Mouse (Mus musculus) midbrain, embryonic 16.5 days (tissue): ENCODE results near the gene Map3k5. TPM values are rescaled to one million over a fixed set of nuclear protein-coding genes. Genes with fewer than 3 reads are reported as not detected.

ENCODE experiments used
- ATAC-seq: fragments of 200-750 bp; cut with Nextera tagmentation; 2 replicates; pipeline ENCODE4 v1.8.0; 2017; ENCODE audit warnings: moderate TSS enrichment
- H3K27ac ChIP-seq: fragments of 300-500 bp; sonication (generic); 2 replicates; pipeline ENCODE4 v1.5.1; 2014; ENCODE audit warnings: mild to moderate bottlenecking, low read length, mixed read lengths
- H3K27me3 ChIP-seq: fragments of 300-500 bp; sonication (generic); 2 replicates; pipeline ENCODE4 v1.6.1; 2014; ENCODE audit warnings: low read depth, low read length, mixed read lengths; ENCODE audit not compliant: control insufficient read depth, insufficient read depth
- H3K36me3 ChIP-seq: fragments of 300-500 bp; sonication (generic); 2 replicates; pipeline ENCODE4 v1.6.1; 2014; ENCODE audit warnings: mild to moderate bottlenecking, low read length, moderate library complexity, mixed read lengths; ENCODE audit not compliant: control insufficient read depth, insufficient read depth
- H3K4me1 ChIP-seq: fragments of 300-500 bp; sonication (generic); 2 replicates; pipeline ENCODE4 v1.6.1; 2014; ENCODE audit warnings: mild to moderate bottlenecking, low read length, mixed read lengths; ENCODE audit not compliant: control insufficient read depth, insufficient read depth
- H3K4me2 ChIP-seq: fragments of 300-500 bp; sonication (generic); 2 replicates; pipeline ENCODE4 v1.6.1; 2014; ENCODE audit warnings: mild to moderate bottlenecking, low read length, mixed read lengths
- H3K4me3 ChIP-seq: fragments of 300-500 bp; sonication (generic); 2 replicates; pipeline ENCODE4 v1.5.1; 2014; ENCODE audit warnings: low read depth, mild to moderate bottlenecking, low read length, moderate library complexity, mixed read lengths
- H3K9ac ChIP-seq: fragments of 300-500 bp; sonication (generic); 2 replicates; pipeline ENCODE4 v1.6.1; 2014; ENCODE audit warnings: low read depth, low read length, mixed read lengths
- H3K9me3 ChIP-seq: fragments of 300-500 bp; sonication (generic); replicated peaks from 2 replicates; pipeline ENCODE4 v1.6.1; 2014; ENCODE audit warnings: mild to moderate bottlenecking, low read length, mixed read lengths; ENCODE audit not compliant: control insufficient read depth, poor library complexity, severe bottlenecking
- WGBS: fragments of 180-500 bp; shearing (Covaris S2); extraction: QIAGEN DNeasy Blood & Tissue Kit; methylation state at CpG from one replicate; pipeline ENCODE4 v1.1.7; 2014; 5-methylcytosine and 5-hydroxymethylcytosine counted together
- polyA plus RNA-seq: library from polyadenylated mRNA; unstranded; fragments of >200 nt; fragmentation: Nextera tagmentation; extraction: Ambion mirVana; gene quantifications from 2 replicates; pipeline ENCODE4 v1.2.1, GENCODE M21; 2015

The Map3k5 gene
- polyA plus RNA-seq, 1 experiment from 2014 or later, result 1.2 TPM

DNA sequence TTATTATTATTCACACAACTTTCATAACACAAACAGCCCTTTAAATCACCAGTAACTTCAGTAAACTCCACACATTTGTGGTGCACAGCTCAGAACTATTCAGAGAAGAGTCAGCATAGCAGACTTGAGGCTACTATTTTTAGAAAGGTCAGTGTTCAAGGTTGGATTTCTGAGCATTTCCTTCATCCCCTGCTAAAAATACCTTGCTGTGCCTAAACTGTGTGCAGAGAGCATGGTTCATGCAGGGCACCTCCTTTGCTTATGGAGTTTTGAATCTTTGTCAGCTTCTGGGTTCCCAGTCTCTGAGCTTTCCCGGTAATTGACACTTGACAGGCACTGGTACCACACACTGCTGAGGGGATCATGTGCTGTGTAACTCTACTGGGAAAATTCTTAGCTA lies 6.1 kb upstream of the Map3k5 start:
- peaks cover 2% of the 10 kb centered on the region; the same call in 1 of the 2 replicates for H3K27me3 ChIP-seq
- no peak overlapping the region for H3K4me3 ChIP-seq
- no peak overlapping the region for H3K4me2 ChIP-seq
- no peaks in the 10 kb centered on the region for H3K9me3 ChIP-seq
- H3K4me1 ChIP-seq, result peaks cover 4% of the 10 kb centered on the region
- WGBS, result 83% methylated on average over 1 of the region's 1 CpGs
- no peak for ATAC-seq
- H3K9ac ChIP-seq, result no peak overlapping the region
- H3K36me3 ChIP-seq, result no peaks in the 10 kb centered on the region
- H3K27ac ChIP-seq, result no peak overlapping the region

DNA sequence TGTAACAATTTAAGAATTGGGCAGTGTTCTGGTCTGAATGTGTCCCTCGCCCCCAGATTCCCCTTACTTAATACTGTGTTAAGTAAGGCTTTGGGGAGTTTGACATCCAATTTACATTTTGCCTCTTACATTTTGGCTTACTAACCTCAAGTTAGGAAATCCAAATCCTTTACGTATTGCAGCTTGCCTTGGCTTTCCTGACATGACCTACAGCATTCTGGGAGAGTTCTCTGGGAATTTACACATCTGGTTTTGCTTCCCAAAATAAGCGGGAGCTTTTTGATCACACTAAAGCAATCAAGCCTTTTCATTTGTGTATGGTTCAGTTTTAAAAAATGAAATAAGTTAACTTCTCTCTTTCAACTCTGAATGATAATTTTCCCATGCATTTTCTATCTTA lies 1.3 kb upstream of the Map3k5 start:
- peaks cover 7% of the 10 kb centered on the region; the same call in 1 of the 2 replicates for H3K27me3 ChIP-seq
- no peaks in the 10 kb centered on the region for H3K9me3 ChIP-seq
- peak overlapping the region; percentile 88 for H3K4me2 ChIP-seq
- H3K4me1 ChIP-seq, result peaks cover 7% of the 10 kb centered on the region
- no peak overlapping the region for H3K27ac ChIP-seq
- H3K4me3 ChIP-seq, result peak overlapping the region; percentile 80
- no peak for ATAC-seq
- no peaks in the 10 kb centered on the region for H3K36me3 ChIP-seq
- WGBS, result 36% methylated on average over 3 of the region's 3 CpGs
- no peak overlapping the region for H3K9ac ChIP-seq

DNA sequence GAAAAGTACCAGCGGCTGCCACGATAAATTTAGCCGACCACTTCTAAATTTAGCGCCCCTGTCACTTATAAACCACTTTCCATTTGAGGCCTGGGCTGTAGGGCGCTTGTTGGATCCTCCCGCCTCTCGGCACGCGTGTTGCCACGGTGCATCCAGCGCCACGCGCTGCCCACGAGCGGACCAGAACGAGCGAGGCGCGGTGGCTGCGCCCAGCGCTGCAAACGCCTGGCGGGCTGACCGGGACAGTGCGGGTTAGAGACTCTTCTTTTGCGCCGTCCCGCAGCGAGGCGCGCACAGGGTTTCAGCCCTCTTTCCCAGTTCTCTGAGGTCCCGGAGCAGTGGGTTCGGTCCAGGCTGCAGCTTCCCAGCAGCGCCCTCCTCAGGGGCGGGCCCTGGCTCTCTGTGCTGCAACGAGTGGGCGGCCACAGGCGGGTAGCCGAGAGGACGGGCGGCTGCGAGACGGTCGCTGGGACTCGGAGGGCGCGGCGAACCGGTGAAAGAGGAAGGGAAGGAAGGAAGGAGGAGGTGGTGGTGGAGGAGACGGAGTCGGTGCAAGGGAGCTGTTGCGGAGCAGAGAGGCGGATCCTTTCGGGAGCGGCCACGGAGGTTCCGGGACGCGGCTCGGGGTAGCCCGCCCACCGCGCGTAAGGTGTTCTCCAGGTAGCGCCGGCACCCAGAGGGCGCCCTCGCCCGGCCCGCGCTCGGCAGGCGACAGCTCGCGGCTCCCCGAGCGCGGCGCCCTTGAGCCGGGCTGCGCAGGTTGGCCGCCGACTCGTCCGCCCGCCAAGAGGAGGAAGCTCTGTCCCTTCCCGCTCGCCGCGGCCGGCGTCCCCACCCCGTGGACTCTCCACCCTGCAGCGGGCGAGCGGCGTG lies 525 bp upstream of the Map3k5 start:
- peak overlapping the region; percentile 72 for H3K27ac ChIP-seq
- no peaks in the 10 kb centered on the region for H3K36me3 ChIP-seq
- peaks cover 7% of the 10 kb centered on the region; the same call in 1 of the 2 replicates for H3K27me3 ChIP-seq
- peak overlapping the region; percentile 86 for H3K9ac ChIP-seq
- WGBS, result under 1% methylated on average over 57 of the region's 97 CpGs
- peak overlapping the region; percentile 88 for H3K4me2 ChIP-seq
- H3K9me3 ChIP-seq, result no peaks in the 10 kb centered on the region
- H3K4me1 ChIP-seq, result peaks cover 7% of the 10 kb centered on the region
- ATAC-seq, result peak; percentile 92
- peak overlapping the region; percentile 80 for H3K4me3 ChIP-seq

DNA sequence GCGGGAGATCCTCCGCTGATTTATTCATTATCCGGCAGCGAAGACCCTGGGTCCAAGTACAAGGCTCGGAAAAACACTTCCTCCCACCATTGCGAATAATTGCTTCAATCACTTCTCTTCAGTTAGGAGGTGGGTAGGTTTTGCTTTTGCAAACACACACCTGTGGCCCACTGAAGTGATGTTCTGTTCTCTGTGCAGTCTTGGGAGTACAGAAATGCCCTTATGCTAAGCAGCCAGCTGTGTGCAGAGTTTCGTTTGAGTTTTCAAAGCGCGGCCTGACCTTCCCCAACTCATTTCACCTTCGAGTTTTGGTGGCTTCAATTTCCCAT lies 987 bp downstream of the Map3k5 start:
- H3K36me3 ChIP-seq, result no peaks in the 10 kb centered on the region
- no peaks in the 10 kb centered on the region for H3K9me3 ChIP-seq
- no peak for ATAC-seq
- no peak overlapping the region for H3K27ac ChIP-seq
- H3K4me1 ChIP-seq, result peaks cover 7% of the 10 kb centered on the region
- peak overlapping the region; percentile 86 for H3K9ac ChIP-seq
- peak overlapping the region; percentile 80 for H3K4me3 ChIP-seq
- peaks cover 7% of the 10 kb centered on the region; the same call in 1 of the 2 replicates for H3K27me3 ChIP-seq
- H3K4me2 ChIP-seq, result peak overlapping the region; percentile 88
- 3% methylated on average over 10 of the region's 10 CpGs for WGBS

DNA sequence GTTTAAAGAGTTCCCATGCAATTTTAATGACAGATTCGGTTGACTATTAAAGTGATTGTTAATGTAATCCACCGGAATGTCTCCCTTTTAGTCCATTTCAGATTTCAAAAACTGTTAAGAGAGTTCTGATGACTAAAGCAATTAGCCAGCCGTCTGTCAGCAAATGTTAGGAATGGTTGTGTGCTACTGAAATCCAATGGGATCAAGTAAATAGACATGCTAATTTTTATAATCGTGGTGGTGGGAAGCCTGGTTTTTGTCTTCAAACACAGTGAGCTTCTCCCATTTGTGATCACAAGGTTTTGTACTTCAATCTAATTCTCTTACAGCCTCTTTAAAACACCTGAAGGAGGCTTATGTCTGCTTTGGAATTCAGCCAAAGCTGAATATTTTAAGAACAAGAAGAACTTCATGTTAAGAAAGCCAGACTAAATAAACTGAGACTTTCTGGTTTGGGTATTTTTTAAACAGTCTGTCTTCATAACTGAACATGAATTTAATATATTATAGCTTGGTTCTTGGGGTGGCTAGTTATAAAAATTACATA lies 1.6 kb downstream of the Map3k5 start:
- ATAC-seq, result no peak
- WGBS, result 37% methylated on average over 4 of the region's 4 CpGs
- Histone ChIP-seq H3K4me3 (no peak overlapping the region), H3K27ac (no peak overlapping the region), H3K36me3 (no peaks in the 10 kb centered on the region), H3K9ac (no peak overlapping the region), H3K4me2 (no peak overlapping the region), H3K4me1 (peaks cover 7% of the 10 kb centered on the region), H3K27me3 (peaks cover 7% of the 10 kb centered on the region; the same call in 1 of the 2 replicates), H3K9me3 (no peaks in the 10 kb centered on the region)

DNA sequence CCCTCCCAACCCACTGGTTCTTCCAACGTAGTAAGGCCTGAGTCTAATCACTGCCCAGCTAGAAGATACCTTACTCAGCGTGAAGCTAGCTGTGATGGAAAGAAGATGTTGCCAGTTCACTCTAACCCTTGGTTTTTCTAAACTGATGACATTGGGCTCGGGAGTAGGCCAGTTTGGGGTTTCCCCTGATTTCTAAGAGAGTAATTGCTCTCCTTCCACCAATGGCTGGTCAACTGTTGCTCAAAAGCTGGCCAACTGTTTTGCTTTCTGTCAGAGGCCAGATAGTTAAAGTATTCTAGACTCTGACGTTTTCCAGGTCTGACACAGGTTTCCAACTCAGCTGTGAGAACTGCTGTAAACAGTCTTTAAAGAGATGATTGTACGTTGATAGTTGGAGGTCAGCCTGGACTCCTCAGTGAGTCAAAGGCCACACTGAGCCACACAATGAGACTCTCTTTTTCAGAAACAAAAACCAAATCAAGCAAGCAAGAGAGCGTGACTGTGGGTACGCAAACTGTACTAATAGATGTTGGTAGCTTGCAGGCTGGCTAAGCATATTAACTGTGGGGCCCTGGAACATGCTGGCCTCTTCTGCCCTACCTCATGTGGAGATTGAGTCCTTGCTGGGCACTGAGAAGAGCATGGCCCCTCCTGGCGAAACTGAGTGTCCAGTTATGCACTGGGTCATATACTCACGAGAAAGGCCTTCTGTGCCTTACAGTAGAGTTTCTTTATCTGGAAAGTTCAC lies 2.9 kb downstream of the Map3k5 start:
- Histone ChIP-seq H3K9ac (no peak overlapping the region), H3K27me3 (peaks cover 5% of the 10 kb centered on the region; the same call in 1 of the 2 replicates), H3K36me3 (no peaks in the 10 kb centered on the region), H3K4me2 (no peak overlapping the region), H3K9me3 (no peaks in the 10 kb centered on the region), H3K4me3 (no peak overlapping the region), H3K27ac (no peak overlapping the region), H3K4me1 (peaks cover 7% of the 10 kb centered on the region)
- 72% methylated on average over 9 of the region's 9 CpGs for WGBS
- ATAC-seq, result no peak

DNA sequence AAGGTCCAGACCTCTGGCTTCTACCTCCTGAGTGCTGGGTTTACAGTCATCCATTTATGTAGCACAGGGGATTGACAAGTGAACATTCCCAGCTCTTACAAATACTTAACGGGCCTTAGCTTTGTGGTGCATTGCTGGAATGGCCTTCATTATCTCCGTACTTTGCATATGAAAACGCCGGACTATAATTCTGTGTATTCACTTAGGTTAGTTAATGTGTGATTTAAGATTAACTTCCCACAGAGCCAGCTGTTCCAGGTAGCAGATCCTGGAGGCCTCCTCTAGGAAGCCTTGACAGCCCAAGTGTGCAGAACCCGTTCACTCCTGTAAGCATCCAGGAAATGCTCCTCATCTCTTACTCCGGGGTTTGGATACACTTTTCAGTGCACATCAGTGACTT lies 4.5 kb downstream of the Map3k5 start:
- no peaks in the 10 kb centered on the region for H3K36me3 ChIP-seq
- no peak overlapping the region for H3K9ac ChIP-seq
- WGBS, result 74% methylated on average over 6 of the region's 6 CpGs
- H3K27ac ChIP-seq, result no peak overlapping the region
- no peaks in the 10 kb centered on the region for H3K9me3 ChIP-seq
- ATAC-seq, result no peak
- peaks cover 5% of the 10 kb centered on the region; the same call in 1 of the 2 replicates for H3K27me3 ChIP-seq
- no peak overlapping the region for H3K4me2 ChIP-seq
- no peaks in the 10 kb centered on the region for H3K4me1 ChIP-seq
- H3K4me3 ChIP-seq, result no peak overlapping the region

DNA sequence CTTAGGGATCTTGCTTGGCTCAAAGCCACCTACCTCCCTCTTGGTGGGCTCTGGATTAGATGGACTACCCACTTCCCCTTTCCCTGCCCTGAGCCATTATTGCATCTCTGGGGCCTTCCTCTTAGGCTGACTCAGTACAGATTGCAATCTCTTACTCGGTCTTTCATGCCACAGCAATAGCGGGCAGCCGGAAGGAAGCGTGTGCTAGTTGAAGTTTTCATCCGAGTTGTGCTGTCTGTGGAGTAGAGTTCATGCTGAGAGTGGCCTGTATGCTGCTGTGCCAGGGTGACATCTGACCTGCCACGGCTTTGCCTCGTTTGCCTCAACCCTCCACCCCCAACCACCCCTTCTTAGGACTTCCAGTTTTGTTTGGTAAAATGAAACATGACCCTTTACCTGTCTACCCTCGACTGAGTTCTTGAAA lies 5.0 kb downstream of the Map3k5 start:
- Histone ChIP-seq H3K9me3 (no peaks in the 10 kb centered on the region), H3K27me3 (peaks cover 5% of the 10 kb centered on the region; the same call in 1 of the 2 replicates), H3K9ac (no peak overlapping the region), H3K27ac (no peak overlapping the region), H3K36me3 (no peaks in the 10 kb centered on the region), H3K4me1 (no peaks in the 10 kb centered on the region), H3K4me3 (no peak overlapping the region), H3K4me2 (no peak overlapping the region)
- ATAC-seq, result no peak
- 66% methylated on average over 8 of the region's 8 CpGs for WGBS
